Mouse (Mus musculus): ENCODE measurements around the gene Olfr920.

Olfr920 gene

GRCm38 (mm10) chr9:38751999-38752398 lies at the start of gene Olfr920:
Olfr920 (plus strand) TSS chr9:38752299.
- no peak for DNase-seq (ENCODE audit: low spot score in 2 of 2)

GRCm38 (mm10) chr9:38718102-38718501 lies 34.0 kb upstream of the Olfr920 start, which contains the start of gene Vwa5a:
Vwa5a (plus strand) TSS chr9:38718268.
- DNase-seq (ENCODE audit: low spot score in 2 of 2), result peak in 1 of 2 experiments; percentile 31

- DNase-seq (ENCODE audit: low spot score in 2 of 2), result no peak
Observed at GRCm38 (mm10) chr9:38718927-38719441, 33.1 kb upstream of the Olfr920 start.

GRCm38 (mm10) chr9:38724044-38724443 lies 28.1 kb upstream of the Olfr920 start:
- no peak for DNase-seq (ENCODE audit: low spot score in 2 of 2)

GRCm38 (mm10) chr9:38728218-38728617 lies 23.9 kb upstream of the Olfr920 start:
- DNase-seq (ENCODE audit: low spot score in 2 of 2), result peak in 1 of 2 experiments; percentile 1

- no peak for DNase-seq (ENCODE audit: low spot score in 2 of 2)
Observed at GRCm38 (mm10) chr9:38741408-38741807, 10.7 kb upstream of the Olfr920 start.

- no peak for DNase-seq (ENCODE audit: low spot score in 2 of 2)
Observed at GRCm38 (mm10) chr9:38744619-38745315, 7.3 kb upstream of the Olfr920 start.

GRCm38 (mm10) chr9:38772768-38773167 lies 20.7 kb downstream of the Olfr920 start, which contains the start of gene Olfr921:
Olfr921 (plus strand) TSS chr9:38773068.
- DNase-seq (ENCODE audit: low spot score in 2 of 2), result no peak

GRCm38 (mm10) chr9:38792689-38793088 lies 40.6 kb downstream of the Olfr920 start:
- DNase-seq (ENCODE audit: low spot score in 2 of 2), result no peak

- no peak for DNase-seq (ENCODE audit: low spot score in 2 of 2)
Observed at GRCm38 (mm10) chr9:38805696-38806095, 53.6 kb downstream of the Olfr920 start.
